Mouse (Mus musculus): Measurements from ENCODE around the gene Vax2. TPM values are rescaled to one million over a fixed set of nuclear protein-coding genes. Genes with fewer than 3 reads are reported as not detected.
A peak's percentile ranks its signal among the peaks of the same experiment; 100 is the strongest.

Vax2 gene
- polyA plus RNA-seq (2016; fragmentation: Nextera tagmentation; extraction: Ambion mirVana): not detected in 2 replicates

GRCm38 (mm10) chr6:83711067-83711675 is at the start of gene Vax2:
Gene Vax2, plus strand, starts transcription at chr6:83711264.
- WGBS (ENCODE audit: insufficient replicate concordance): 2% methylated on average over 46 of the region's 46 CpGs

DNA sequence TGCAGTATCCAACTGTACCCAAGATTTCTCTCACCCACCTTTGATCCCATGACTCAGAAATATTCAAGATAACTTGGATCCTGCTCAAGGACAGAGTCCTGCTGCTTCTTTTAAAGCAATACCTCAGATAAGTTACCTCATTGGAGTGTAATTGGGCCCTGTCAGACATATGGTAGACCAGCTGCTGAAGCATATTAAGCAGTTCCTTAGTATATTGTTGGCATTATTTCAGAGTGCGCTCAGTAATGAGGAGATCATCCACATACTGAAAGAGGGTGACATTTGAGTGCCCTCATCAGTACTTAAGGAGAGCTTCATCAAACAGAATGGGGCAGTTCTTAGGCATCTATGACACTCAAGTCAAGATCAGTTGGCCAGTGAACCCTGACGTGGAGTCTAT is 46.1 kb upstream of the Vax2 start:
- H3K9me3 ChIP-seq (replicated peaks): no peaks in the 10 kb centered on the region
- H3K4me1 ChIP-seq: no peaks in the 10 kb centered on the region
- H3K4me3 ChIP-seq: no peak overlapping the region
- H3K36me3 ChIP-seq: no peaks in the 10 kb centered on the region
- no peak overlapping the region for H3K4me2 ChIP-seq
- H3K27me3 ChIP-seq (replicated peaks): peaks cover 8% of the 10 kb centered on the region; the same call in 1 of the 2 replicates
- ATAC-seq: no peak
- no peak overlapping the region for H3K9ac ChIP-seq
- H3K27ac ChIP-seq: no peak overlapping the region
- 75% methylated on average over 2 of the region's 2 CpGs for WGBS (ENCODE audit: insufficient replicate concordance)

More at GRCm38 (mm10) chr6:83711067-83711675, at the start of gene Vax2:
- H3K4me3 ChIP-seq: peak within 1 kb of the TSS; percentile 44
- H3K4me1 ChIP-seq: peaks cover 20% of the 10 kb centered on the region
- H3K4me2 ChIP-seq: peak within 1 kb of the TSS; percentile 69
- no peak within 1 kb of the TSS for H3K27ac ChIP-seq
- no peak within 1 kb of the TSS for H3K9ac ChIP-seq
- peak; percentile 78 for ATAC-seq
- H3K36me3 ChIP-seq: no peaks in the 10 kb centered on the region
- H3K27me3 ChIP-seq (replicated peaks): peaks cover 100% of the 10 kb centered on the region
- no peaks in the 10 kb centered on the region for H3K9me3 ChIP-seq (replicated peaks)

- Histone ChIP-seq H3K27ac (no peak overlapping the region), H3K9ac (no peak overlapping the region), H3K4me1 (no peaks in the 10 kb centered on the region), H3K9me3 (replicated peaks) (no peaks in the 10 kb centered on the region), H3K4me3 (no peak overlapping the region), H3K27me3 (replicated peaks) (peaks cover 15% of the 10 kb centered on the region), H3K36me3 (no peaks in the 10 kb centered on the region), H3K4me2 (no peak overlapping the region)
- 5% methylated on average over 4 of the region's 4 CpGs for WGBS (ENCODE audit: insufficient replicate concordance)
- no peak for ATAC-seq
These were observed 37.7 kb upstream of the Vax2 start for GRCm38 (mm10) chr6:83673395-83673794.

DNA sequence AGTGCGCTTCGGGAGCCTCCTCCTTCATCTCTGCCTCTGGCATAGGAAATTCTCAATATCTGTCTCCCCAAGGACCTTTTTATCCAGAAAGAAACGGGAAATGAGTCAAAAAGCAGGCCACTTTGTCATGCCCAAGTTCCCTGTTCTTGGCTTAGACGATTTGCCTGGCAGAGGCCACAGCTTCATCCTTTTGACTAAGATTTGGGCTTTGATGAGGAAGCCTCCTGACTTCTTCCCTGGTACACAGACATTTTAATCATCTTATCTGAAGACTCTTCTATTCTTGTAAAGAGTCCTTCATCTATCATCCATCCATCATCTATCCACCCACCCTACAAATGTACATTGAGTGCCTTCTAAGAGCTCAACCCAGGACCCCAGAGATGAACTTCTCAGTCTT is 33.3 kb upstream of the Vax2 start, which contains the start of gene Cd207:
Gene Cd207 (minus strand): TSS at position 101 of the 400 bp plus-strand sequence.
- H3K27ac ChIP-seq: no peak within 1 kb of the TSS
- no peaks in the 10 kb centered on the region for H3K9me3 ChIP-seq (replicated peaks)
- 47% methylated on average over 4 of the region's 4 CpGs for WGBS (ENCODE audit: insufficient replicate concordance)
- no peaks in the 10 kb centered on the region for H3K36me3 ChIP-seq
- H3K27me3 ChIP-seq (replicated peaks): peaks cover 29% of the 10 kb centered on the region
- no peaks in the 10 kb centered on the region for H3K4me1 ChIP-seq
- no peak within 1 kb of the TSS for H3K4me3 ChIP-seq
- no peak within 1 kb of the TSS for H3K4me2 ChIP-seq
- no peak for ATAC-seq
- no peak within 1 kb of the TSS for H3K9ac ChIP-seq

DNA sequence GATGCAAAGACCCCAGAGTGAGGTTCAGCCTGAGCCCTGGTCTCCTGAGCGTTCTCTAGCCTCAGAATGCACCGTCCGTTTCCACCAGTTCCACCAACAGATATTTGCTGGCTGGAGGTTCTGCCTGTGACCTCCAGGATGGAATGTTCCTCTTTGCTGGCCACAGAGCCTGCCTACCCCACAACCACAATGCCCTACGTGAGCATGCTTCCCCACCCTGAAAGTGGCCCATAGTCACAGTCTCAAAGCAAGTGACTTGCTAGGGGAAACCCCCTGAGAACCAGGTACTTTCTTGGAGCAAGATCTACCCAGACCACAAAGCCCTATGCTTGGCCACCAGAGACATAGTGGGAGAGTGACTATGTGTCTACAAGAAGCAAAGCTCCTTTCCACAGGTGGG is 21.7 kb upstream of the Vax2 start:
- no peak for ATAC-seq
- no peak overlapping the region for H3K27ac ChIP-seq
- H3K36me3 ChIP-seq: no peaks in the 10 kb centered on the region
- no peak overlapping the region for H3K9ac ChIP-seq
- no peak overlapping the region for H3K4me2 ChIP-seq
- 36% methylated on average over 4 of the region's 4 CpGs for WGBS (ENCODE audit: insufficient replicate concordance)
- H3K9me3 ChIP-seq (replicated peaks): no peaks in the 10 kb centered on the region
- no peak overlapping the region for H3K4me3 ChIP-seq
- peaks cover 88% of the 10 kb centered on the region for H3K27me3 ChIP-seq (replicated peaks)
- H3K4me1 ChIP-seq: no peaks in the 10 kb centered on the region

- ATAC-seq: no peak
- Histone ChIP-seq H3K4me3 (no peak overlapping the region), H3K9ac (no peak overlapping the region), H3K9me3 (replicated peaks) (no peaks in the 10 kb centered on the region), H3K27me3 (replicated peaks) (peaks cover 90% of the 10 kb centered on the region), H3K4me2 (no peak overlapping the region), H3K36me3 (no peaks in the 10 kb centered on the region), H3K27ac (no peak overlapping the region), H3K4me1 (no peaks in the 10 kb centered on the region)
- 24% methylated on average over 4 of the region's 5 CpGs for WGBS (ENCODE audit: insufficient replicate concordance)
These were observed 20.8 kb upstream of the Vax2 start for GRCm38 (mm10) chr6:83690277-83690676.

DNA sequence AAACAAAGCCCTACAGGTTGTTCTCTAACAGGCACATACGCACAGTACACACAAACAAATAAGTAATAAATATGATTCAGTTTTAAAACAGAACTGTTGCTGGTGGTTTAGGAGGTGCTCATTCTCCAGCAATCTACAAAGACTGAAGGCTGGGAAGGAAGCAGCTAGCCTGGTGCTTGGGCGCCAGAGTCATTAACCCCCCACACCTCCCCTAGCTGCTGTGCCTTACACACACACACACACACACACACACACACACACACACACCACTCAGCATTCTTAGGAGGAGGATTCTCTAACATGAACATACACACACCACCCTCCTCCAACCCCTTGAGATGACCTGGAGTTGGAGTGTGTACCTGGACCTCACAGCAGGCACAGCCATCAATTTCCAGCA is 20.1 kb upstream of the Vax2 start:
- Histone ChIP-seq H3K4me2 (no peak overlapping the region), H3K9ac (no peak overlapping the region), H3K36me3 (no peaks in the 10 kb centered on the region), H3K27me3 (replicated peaks) (peaks cover 90% of the 10 kb centered on the region), H3K4me3 (no peak overlapping the region), H3K9me3 (replicated peaks) (no peaks in the 10 kb centered on the region), H3K27ac (no peak overlapping the region), H3K4me1 (no peaks in the 10 kb centered on the region)
- no peak for ATAC-seq
- WGBS (ENCODE audit: insufficient replicate concordance): 38% methylated on average over 2 of the region's 2 CpGs

DNA sequence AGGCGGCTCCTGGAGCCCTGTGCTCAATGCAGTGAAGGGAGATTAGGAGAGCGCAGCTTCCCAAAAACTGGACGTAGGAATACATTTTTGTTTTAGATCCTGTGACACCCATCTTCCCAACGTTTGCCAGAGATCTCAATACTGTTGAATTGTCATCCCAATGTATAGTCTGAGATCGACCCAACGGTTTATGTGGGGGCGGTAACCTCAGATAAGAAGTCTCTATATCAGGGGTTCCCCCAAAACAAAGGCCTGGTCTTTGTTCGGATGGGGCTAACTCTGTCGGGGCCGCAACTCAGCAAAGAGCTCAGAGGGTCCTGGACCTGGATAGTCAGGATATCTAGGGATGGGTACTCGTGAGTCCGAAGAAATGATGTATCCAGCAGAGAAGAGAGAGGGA is 18.1 kb upstream of the Vax2 start:
- H3K4me1 ChIP-seq: no peaks in the 10 kb centered on the region
- no peak overlapping the region for H3K9ac ChIP-seq
- no peak overlapping the region for H3K4me2 ChIP-seq
- WGBS (ENCODE audit: insufficient replicate concordance): 3% methylated on average over 12 of the region's 12 CpGs
- no peaks in the 10 kb centered on the region for H3K9me3 ChIP-seq (replicated peaks)
- H3K27ac ChIP-seq: no peak overlapping the region
- ATAC-seq: no peak
- no peaks in the 10 kb centered on the region for H3K36me3 ChIP-seq
- peaks cover 93% of the 10 kb centered on the region for H3K27me3 ChIP-seq (replicated peaks)
- no peak overlapping the region for H3K4me3 ChIP-seq

DNA sequence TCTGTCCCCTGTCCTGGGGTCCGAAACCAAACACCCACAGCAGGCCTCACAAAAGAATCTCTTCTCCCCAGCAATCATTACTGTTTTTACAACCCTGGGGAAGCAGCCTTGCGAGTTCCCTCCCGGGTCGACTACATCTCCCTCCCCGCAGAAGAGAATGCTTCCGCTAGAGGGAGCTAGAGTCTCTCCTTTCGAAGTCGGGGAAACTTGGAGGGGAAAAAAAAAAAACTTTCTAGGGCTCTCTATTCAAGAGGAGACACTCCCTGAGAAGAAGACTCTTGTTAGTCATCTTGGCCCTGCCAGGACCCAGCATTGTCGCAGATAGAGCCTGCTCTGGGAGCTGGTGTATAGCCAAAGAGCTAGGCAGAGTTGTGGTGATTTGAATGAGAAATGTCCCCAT is 17.2 kb upstream of the Vax2 start:
- Histone ChIP-seq H3K9ac (no peak overlapping the region), H3K27me3 (replicated peaks) (peaks cover 98% of the 10 kb centered on the region), H3K4me1 (no peaks in the 10 kb centered on the region), H3K9me3 (replicated peaks) (no peaks in the 10 kb centered on the region), H3K36me3 (no peaks in the 10 kb centered on the region), H3K4me3 (no peak overlapping the region), H3K27ac (no peak overlapping the region), H3K4me2 (no peak overlapping the region)
- no peak for ATAC-seq
- 2% methylated on average over 9 of the region's 9 CpGs for WGBS (ENCODE audit: insufficient replicate concordance)

- no peak for ATAC-seq
- 6% methylated on average over 3 of the region's 3 CpGs for WGBS (ENCODE audit: insufficient replicate concordance)
- H3K27me3 ChIP-seq (replicated peaks): peaks cover 99% of the 10 kb centered on the region
- H3K4me2 ChIP-seq: no peak overlapping the region
- H3K9ac ChIP-seq: no peak overlapping the region
- no peaks in the 10 kb centered on the region for H3K4me1 ChIP-seq
- H3K36me3 ChIP-seq: no peaks in the 10 kb centered on the region
- H3K9me3 ChIP-seq (replicated peaks): no peaks in the 10 kb centered on the region
- no peak overlapping the region for H3K4me3 ChIP-seq
- H3K27ac ChIP-seq: no peak overlapping the region
These were observed 15.3 kb upstream of the Vax2 start for GRCm38 (mm10) chr6:83695731-83696130.

DNA sequence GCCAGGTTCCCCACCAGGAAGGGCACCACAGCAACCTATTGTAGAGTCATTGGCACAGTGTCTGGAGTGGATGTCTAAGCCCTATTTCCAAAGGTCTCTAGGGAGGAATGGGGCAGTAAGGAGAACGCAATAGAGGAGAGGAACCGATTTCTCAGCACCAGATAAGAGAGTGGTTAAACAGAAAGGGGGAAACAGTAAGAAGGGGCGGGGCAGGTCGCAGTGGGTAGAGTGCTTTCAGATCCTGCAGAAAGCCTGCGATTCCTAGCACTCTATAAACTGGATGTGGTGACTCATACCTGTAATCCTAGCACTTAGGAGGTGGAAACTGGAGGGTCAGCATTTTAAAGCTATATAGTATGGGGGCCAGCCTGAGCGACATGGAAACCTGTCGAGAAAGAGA is 14.4 kb upstream of the Vax2 start:
- ATAC-seq: no peak
- no peak overlapping the region for H3K4me2 ChIP-seq
- no peaks in the 10 kb centered on the region for H3K9me3 ChIP-seq (replicated peaks)
- H3K4me3 ChIP-seq: no peak overlapping the region
- H3K27me3 ChIP-seq (replicated peaks): peaks cover 99% of the 10 kb centered on the region
- WGBS (ENCODE audit: insufficient replicate concordance): 3% methylated on average over 7 of the region's 7 CpGs
- H3K27ac ChIP-seq: no peak overlapping the region
- no peaks in the 10 kb centered on the region for H3K4me1 ChIP-seq
- H3K9ac ChIP-seq: no peak overlapping the region
- H3K36me3 ChIP-seq: no peaks in the 10 kb centered on the region

DNA sequence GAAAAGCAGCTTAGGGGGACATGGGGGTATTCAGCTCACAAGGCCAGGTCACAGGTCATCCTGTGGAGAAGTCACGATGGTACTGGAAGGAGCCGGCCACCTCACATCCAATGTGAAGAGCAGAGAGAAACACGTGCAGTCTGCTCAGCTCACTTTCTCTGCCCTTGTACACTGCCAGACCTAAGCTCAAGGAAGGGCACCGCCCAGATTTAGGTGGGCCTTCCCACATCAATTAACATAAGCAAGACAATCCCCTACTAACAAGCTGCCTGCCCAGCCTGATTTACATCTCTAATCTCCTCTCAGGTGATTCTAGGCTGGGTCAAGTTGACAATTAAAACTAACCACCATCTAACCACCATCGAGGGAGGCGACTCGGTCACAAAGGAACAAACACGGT is 13.1 kb upstream of the Vax2 start:
- Histone ChIP-seq H3K27ac (no peak overlapping the region), H3K9me3 (replicated peaks) (no peaks in the 10 kb centered on the region), H3K4me3 (no peak overlapping the region), H3K4me1 (no peaks in the 10 kb centered on the region), H3K9ac (no peak overlapping the region), H3K36me3 (no peaks in the 10 kb centered on the region), H3K4me2 (no peak overlapping the region), H3K27me3 (replicated peaks) (peaks cover 99% of the 10 kb centered on the region)
- WGBS (ENCODE audit: insufficient replicate concordance): 6% methylated on average over 8 of the region's 8 CpGs
- no peak for ATAC-seq

GRCm38 (mm10) chr6:83699971-83700370 is 11.1 kb upstream of the Vax2 start:
- Histone ChIP-seq H3K4me1 (no peaks in the 10 kb centered on the region), H3K9ac (no peak overlapping the region), H3K4me2 (no peak overlapping the region), H3K4me3 (no peak overlapping the region), H3K36me3 (no peaks in the 10 kb centered on the region), H3K27ac (no peak overlapping the region), H3K27me3 (replicated peaks) (peaks cover 99% of the 10 kb centered on the region), H3K9me3 (replicated peaks) (no peaks in the 10 kb centered on the region)
- 5% methylated on average over 5 of the region's 5 CpGs for WGBS (ENCODE audit: insufficient replicate concordance)
- ATAC-seq: no peak

Data from liver, embryonic 12.5 days (tissue).